Mouse (Mus musculus) forebrain, embryonic 13.5 days (tissue): Measurements from ENCODE around the gene Mecom. TPM values are rescaled to one million over a fixed set of nuclear protein-coding genes. Genes with fewer than 3 reads are reported as not detected.

ENCODE experiments used
- ATAC-seq: fragments of 200-750 bp; cut with Nextera tagmentation; 2 replicates; pipeline ENCODE4 v1.8.0; 2017
- H3K27ac ChIP-seq: fragments of 300-500 bp; sonication (generic); 2 replicates; pipeline ENCODE4 v1.5.1; 2015; ENCODE audit warnings: inconsistent platforms, mild to moderate bottlenecking, moderate library complexity
- H3K27me3 ChIP-seq: fragments of 300-500 bp; sonication (generic); 2 replicates; pipeline ENCODE4 v1.6.1; 2015; ENCODE audit warnings: mild to moderate bottlenecking, inconsistent platforms
- H3K36me3 ChIP-seq: fragments of 300-500 bp; sonication (generic); 2 replicates; pipeline ENCODE4 v1.6.1; 2015; ENCODE audit warnings: mild to moderate bottlenecking, inconsistent platforms; ENCODE audit not compliant: poor library complexity, severe bottlenecking
- H3K4me1 ChIP-seq: fragments of 300-500 bp; sonication (generic); 2 replicates; pipeline ENCODE4 v1.6.1; 2015; ENCODE audit warnings: inconsistent platforms
- H3K4me2 ChIP-seq: fragments of 300-500 bp; sonication (generic); 2 replicates; pipeline ENCODE4 v1.6.1; 2015; ENCODE audit warnings: inconsistent platforms, mild to moderate bottlenecking, moderate library complexity
- H3K4me3 ChIP-seq: fragments of 300-500 bp; sonication (generic); 2 replicates; pipeline ENCODE4 v1.5.1; 2015; ENCODE audit warnings: mild to moderate bottlenecking, inconsistent platforms
- H3K9ac ChIP-seq: fragments of 300-500 bp; sonication (generic); 2 replicates; pipeline ENCODE4 v1.6.1; 2015; ENCODE audit warnings: mild to moderate bottlenecking, inconsistent platforms
- H3K9me3 ChIP-seq: fragments of 300-500 bp; sonication (generic); replicated peaks from 2 replicates; pipeline ENCODE4 v1.6.1; 2016; ENCODE audit warnings: inconsistent platforms
- WGBS: fragments of 180-500 bp; shearing (Covaris S2); methylation state at CpG from one replicate; pipeline ENCODE4 v1.1.7; 2015; 5-methylcytosine and 5-hydroxymethylcytosine counted together
- polyA plus RNA-seq: library from polyadenylated mRNA; unstranded; fragments of >200 nt; fragmentation: Nextera tagmentation; extraction: Ambion mirVana; gene quantifications from 2 replicates; pipeline ENCODE4 v1.2.1, GENCODE M21; 2015

Mecom gene
- polyA plus RNA-seq, 1 experiment from 2014 or later = 3.7 TPM

DNA sequence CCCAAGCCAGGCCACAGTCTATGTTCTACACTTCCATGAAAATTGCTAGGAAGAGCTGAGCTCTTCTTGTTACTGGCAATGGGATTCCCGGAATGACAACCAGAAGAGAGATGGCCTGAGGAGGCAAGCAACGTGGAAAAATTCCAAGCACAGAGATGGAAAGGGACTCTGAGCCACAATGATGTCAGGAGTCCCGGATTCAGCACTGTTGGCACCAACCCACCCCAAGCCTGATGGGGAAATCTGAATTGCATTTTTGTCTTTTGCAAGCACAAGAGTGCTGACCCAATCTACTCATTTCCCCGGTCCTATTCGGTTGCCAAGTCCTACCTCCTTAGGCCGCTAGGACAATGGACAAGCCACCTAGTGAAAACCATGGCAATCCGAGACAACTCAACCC, 181.2 kb downstream of the Mecom start:
- ATAC-seq = no peak
- 92% methylated on average over 7 of the region's 7 CpGs for WGBS
- H3K36me3 ChIP-seq = no peaks in the 10 kb centered on the region
- no peak overlapping the region for H3K4me2 ChIP-seq
- no peak overlapping the region for H3K27ac ChIP-seq
- H3K4me3 ChIP-seq = no peak overlapping the region
- H3K9ac ChIP-seq = no peak overlapping the region
- peaks cover 9% of the 10 kb centered on the region for H3K4me1 ChIP-seq
- 0 out of 2 replicates have a peak, but pooled peaks cover 5% of the 10 kb centered on the region for H3K27me3 ChIP-seq
- H3K9me3 ChIP-seq = no peaks in the 10 kb centered on the region

DNA sequence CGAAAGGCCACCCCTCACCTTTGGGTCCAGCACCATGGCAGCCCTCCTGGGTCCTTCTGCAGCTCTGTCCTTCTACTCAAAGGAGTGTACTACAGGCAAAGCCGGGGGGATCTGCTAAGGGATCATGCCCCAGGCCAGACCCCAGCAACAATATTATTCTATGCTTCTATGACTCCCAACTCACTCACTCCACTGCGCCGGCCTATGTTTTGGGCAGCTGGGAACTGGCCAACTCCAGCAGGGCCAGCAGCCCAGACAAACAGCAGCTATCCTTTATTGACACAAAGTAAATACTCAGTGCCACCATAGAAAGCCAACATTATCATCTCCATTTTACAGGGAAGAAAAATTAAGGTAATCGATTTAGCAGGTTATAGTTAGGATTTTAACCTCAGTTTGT, 186.6 kb downstream of the Mecom start:
- H3K4me2 ChIP-seq = no peak overlapping the region
- WGBS = 80% methylated on average over 5 of the region's 5 CpGs
- no peak overlapping the region for H3K9ac ChIP-seq
- no peak overlapping the region for H3K27ac ChIP-seq
- H3K36me3 ChIP-seq = no peaks in the 10 kb centered on the region
- H3K4me3 ChIP-seq = no peak overlapping the region
- H3K4me1 ChIP-seq = 0 out of 2 replicates have a peak, but pooled peaks cover 4% of the 10 kb centered on the region
- H3K27me3 ChIP-seq = no peaks in the 10 kb centered on the region
- no peak for ATAC-seq
- H3K9me3 ChIP-seq = no peaks in the 10 kb centered on the region

DNA sequence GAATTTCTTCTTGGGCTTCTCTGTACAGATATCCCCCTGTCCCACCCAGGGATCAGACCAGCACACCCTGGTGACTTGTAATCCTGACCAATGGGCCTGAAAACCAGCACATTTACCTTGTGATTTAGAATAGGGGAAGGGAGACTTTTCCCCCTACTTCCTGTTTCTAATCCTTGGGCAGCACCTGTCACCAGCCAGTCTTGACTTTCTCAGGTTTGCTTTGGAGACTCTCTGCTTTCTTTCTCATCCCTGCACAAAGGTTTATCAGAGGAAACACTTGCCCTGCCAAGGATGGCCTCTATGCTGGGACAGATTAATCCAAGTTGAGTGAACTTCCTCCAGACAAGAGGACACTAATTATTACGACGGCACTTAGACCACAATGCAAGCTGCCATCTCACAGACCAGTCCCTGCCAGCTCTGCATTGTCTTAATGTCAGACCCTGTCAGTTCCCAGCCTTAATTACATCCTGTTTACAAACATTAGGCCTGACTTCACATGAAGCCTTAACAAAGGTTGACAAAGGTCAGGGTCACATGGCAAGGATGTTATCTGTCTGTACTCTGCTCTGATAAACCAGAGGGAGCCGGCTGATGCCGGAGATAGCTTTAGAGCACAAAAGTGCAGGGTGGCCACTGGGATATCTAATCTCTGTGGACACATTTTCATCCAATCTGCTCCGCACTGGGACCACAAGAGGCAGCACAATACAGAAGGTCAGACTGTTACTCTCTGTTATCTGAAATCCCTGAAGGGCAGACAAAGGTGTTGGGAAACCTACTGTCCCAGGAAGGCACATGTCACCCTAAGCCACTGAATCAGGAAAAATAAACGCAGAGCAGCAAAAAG, 193.7 kb downstream of the Mecom start:
- Histone ChIP-seq H3K4me1 (peaks cover 7% of the 10 kb centered on the region; the same call in 1 of the 2 replicates), H3K4me2 (no peak overlapping the region), H3K36me3 (no peaks in the 10 kb centered on the region), H3K9me3 (no peaks in the 10 kb centered on the region), H3K27me3 (peaks cover 18% of the 10 kb centered on the region), H3K4me3 (no peak overlapping the region), H3K27ac (no peak overlapping the region), H3K9ac (no peak overlapping the region)
- WGBS = 51% methylated on average over 6 of the region's 6 CpGs
- 0 out of 2 replicates have a peak, but pooled peaks have one; percentile 21 for ATAC-seq

DNA sequence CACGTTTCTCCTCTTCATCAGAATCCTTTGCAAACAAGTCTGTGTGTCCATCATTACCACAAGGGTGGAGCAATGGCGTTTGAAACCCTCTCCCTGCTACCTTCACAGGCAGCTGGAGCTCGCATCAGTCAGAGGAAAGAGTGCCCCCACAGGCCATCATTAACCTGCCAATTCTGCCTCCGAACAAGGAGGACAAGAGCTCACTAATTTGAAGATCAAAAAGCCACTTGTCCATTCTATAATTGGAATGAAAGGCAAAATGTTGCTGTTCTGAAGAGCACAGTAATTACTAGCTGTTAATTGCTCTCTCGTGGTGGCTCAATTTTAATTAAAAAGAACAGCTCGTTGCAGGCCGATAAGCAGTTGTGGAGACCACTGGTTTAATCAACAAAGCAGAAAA, 198.5 kb downstream of the Mecom start:
- WGBS = 8% methylated on average over 7 of the region's 7 CpGs
- Histone ChIP-seq H3K4me2 (no peak overlapping the region), H3K9ac (no peak overlapping the region), H3K4me3 (no peak overlapping the region), H3K4me1 (peaks cover 10% of the 10 kb centered on the region; the same call in 1 of the 2 replicates), H3K27ac (no peak overlapping the region), H3K27me3 (peaks cover 26% of the 10 kb centered on the region), H3K36me3 (no peaks in the 10 kb centered on the region), H3K9me3 (no peaks in the 10 kb centered on the region)
- peak; percentile 67; the same call in 1 of the 2 replicates for ATAC-seq

DNA sequence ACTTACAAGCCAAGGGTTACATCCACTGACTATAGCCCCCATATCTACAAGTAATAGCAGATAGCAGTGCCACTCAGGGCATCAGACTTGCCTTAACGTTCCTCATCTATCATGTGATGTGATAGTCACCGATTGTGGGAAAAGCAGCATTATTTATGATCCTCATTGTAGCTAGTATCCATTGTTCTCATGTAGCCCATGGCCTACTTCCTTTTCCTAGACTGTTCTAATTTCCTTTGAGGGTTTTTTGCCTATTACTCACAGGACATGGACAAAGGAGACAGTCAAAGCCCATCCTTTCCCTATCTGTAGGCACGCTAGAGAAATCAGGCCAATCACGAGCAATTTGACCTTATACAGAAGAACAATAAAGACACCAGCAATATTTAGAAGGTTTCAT, 203.7 kb downstream of the Mecom start:
- no peaks in the 10 kb centered on the region for H3K9me3 ChIP-seq
- H3K36me3 ChIP-seq = no peaks in the 10 kb centered on the region
- WGBS = 87% methylated on average over 4 of the region's 4 CpGs
- peaks cover 8% of the 10 kb centered on the region; the same call in 1 of the 2 replicates for H3K27me3 ChIP-seq
- no peak overlapping the region for H3K9ac ChIP-seq
- ATAC-seq = no peak
- no peak overlapping the region for H3K4me3 ChIP-seq
- no peak overlapping the region for H3K4me2 ChIP-seq
- peaks cover 4% of the 10 kb centered on the region; the same call in 1 of the 2 replicates for H3K4me1 ChIP-seq
- no peak overlapping the region for H3K27ac ChIP-seq

DNA sequence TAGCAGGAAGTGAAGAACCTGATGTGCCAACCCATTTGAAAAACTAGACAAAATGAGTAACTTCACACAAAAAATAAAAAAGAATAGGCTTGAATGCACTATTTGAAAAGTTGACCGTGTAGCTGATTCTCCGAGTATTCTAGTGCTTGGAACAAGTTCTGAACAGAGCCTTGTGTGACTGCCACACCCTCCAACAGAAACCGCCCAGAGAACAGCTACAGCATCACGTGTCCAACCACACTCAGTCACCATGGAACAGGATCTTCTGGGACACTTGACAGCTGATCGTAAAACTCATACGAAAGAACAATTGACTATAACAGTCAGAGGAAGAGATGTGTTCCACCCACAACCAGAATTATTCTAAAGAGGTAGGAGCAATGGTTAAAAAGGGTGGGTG, 215.5 kb downstream of the Mecom start:
- Histone ChIP-seq H3K27ac (no peak overlapping the region), H3K36me3 (no peaks in the 10 kb centered on the region), H3K4me1 (no peaks in the 10 kb centered on the region), H3K9ac (no peak overlapping the region), H3K4me3 (no peak overlapping the region), H3K27me3 (no peaks in the 10 kb centered on the region), H3K9me3 (no peaks in the 10 kb centered on the region), H3K4me2 (no peak overlapping the region)
- no peak for ATAC-seq
- 91% methylated on average over 6 of the region's 6 CpGs for WGBS

DNA sequence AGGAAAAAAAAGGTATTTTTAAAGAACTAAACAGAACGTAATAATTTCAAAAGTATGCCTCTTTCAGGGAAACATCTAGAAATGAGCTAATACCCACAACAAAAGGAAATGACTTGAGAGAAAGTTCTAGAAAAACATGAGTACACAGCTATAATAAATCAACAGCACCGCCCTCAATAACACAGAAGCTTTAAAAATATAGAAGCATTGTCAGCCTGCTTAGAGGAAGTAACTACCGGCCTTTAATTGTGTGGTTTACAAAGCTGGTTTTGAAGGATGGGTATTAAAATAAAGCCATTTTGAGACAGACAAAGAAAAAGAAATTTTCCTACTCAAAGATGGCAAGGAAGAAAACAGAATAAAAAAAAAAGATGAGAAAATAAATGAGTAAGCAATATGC, 217.3 kb downstream of the Mecom start:
- Histone ChIP-seq H3K4me2 (no peak overlapping the region), H3K27me3 (no peaks in the 10 kb centered on the region), H3K27ac (no peak overlapping the region), H3K4me1 (no peaks in the 10 kb centered on the region), H3K9ac (no peak overlapping the region), H3K36me3 (no peaks in the 10 kb centered on the region), H3K9me3 (no peaks in the 10 kb centered on the region), H3K4me3 (no peak overlapping the region)
- WGBS = 84% methylated on average over 3 of the region's 3 CpGs
- ATAC-seq = no peak

DNA sequence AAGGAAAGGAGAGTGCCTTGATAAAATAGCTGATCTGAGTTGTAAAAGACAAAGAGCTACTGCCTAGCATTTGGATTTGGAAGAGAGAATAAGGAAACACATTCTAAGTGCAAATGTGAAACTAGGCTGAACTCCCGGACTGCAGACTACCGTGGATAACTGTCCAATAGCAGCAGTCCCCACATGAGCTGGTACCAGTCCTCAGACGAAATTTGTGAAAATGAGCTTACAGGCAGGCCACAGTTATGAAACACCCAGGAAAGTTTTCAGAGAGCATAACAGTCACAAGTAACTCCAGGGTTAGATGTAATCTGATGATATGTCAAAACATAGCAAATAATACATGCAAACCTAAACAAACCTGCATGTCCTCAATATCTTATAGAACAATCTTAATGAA, 217.8 kb downstream of the Mecom start:
- no peak for ATAC-seq
- no peak overlapping the region for H3K4me3 ChIP-seq
- H3K9me3 ChIP-seq = no peaks in the 10 kb centered on the region
- 81% methylated on average over 3 of the region's 3 CpGs for WGBS
- no peaks in the 10 kb centered on the region for H3K36me3 ChIP-seq
- H3K9ac ChIP-seq = no peak overlapping the region
- no peaks in the 10 kb centered on the region for H3K4me1 ChIP-seq
- no peak overlapping the region for H3K27ac ChIP-seq
- no peaks in the 10 kb centered on the region for H3K27me3 ChIP-seq
- H3K4me2 ChIP-seq = no peak overlapping the region

DNA sequence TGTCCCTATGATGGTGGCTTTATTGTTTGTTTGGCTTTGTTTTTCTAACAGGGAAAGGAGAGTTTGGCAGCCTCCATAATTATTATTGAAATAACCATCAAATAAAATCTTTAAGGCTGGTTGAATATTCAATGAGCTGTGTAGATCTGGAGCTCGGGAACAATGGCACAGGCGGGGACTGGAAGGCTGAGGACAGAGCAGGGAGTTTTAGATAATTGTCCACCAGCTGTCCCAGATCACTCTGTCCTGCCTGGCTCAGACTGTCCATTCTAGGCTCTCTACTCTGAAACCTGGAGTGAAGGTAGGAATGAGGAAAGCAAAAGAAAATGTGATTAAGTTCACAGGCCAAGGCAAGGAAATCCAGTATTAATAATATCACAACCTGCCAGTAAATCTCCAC, 232.9 kb downstream of the Mecom start:
- 23% methylated on average over 2 of the region's 2 CpGs for WGBS
- no peak overlapping the region for H3K9ac ChIP-seq
- H3K4me3 ChIP-seq = no peak overlapping the region
- no peak overlapping the region for H3K27ac ChIP-seq
- H3K27me3 ChIP-seq = no peaks in the 10 kb centered on the region
- no peak for ATAC-seq
- no peak overlapping the region for H3K4me2 ChIP-seq
- H3K9me3 ChIP-seq = no peaks in the 10 kb centered on the region
- H3K4me1 ChIP-seq = no peaks in the 10 kb centered on the region; the same call in 1 of the 2 replicates
- H3K36me3 ChIP-seq = no peaks in the 10 kb centered on the region

DNA sequence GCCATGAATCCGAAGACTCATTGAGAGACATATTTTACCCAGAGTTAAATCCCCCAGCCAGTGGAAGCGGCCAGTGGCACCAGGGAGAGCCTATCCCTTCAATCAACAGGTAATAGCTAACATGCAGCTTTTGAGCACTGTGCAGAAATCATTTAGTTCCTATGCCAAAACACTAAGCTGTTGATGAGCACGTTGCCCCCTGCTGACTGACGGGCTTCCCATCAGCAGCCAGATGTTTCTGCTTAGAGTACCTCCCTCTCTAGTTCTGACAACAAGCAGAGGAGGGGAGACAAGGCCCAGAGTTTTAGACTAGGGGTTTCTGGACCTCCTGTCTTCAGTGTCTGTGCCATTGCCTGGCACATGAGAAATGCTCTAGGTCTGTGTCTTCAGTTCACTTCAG, 239.7 kb downstream of the Mecom start:
- ATAC-seq = no peak
- H3K4me1 ChIP-seq = no peaks in the 10 kb centered on the region
- no peak overlapping the region for H3K9ac ChIP-seq
- H3K36me3 ChIP-seq = no peaks in the 10 kb centered on the region
- H3K27ac ChIP-seq = no peak overlapping the region
- 63% methylated on average over 4 of the region's 4 CpGs for WGBS
- no peaks in the 10 kb centered on the region for H3K9me3 ChIP-seq
- no peak overlapping the region for H3K4me2 ChIP-seq
- no peaks in the 10 kb centered on the region for H3K27me3 ChIP-seq
- no peak overlapping the region for H3K4me3 ChIP-seq

DNA sequence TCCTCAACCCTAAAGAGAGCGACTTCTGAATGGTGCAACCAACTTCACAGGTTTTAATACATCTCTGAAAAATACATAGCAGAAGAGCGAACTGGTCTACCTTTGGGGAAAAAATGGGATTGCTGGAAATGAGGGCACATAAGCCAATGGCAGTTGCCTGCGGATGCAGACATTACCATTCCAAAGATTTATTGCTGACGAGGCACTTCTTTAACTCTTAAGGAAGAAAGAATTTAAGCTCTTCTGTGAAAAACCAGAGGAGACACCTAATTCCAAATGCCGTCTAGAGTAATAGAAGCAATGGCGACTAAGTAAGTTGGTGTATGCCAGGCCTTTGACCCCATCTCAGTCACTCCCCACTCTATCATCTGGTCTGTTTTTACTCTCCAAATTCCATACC, 240.2 kb downstream of the Mecom start:
- Histone ChIP-seq H3K4me1 (no peaks in the 10 kb centered on the region), H3K36me3 (no peaks in the 10 kb centered on the region), H3K4me2 (no peak overlapping the region), H3K27ac (no peak overlapping the region), H3K9me3 (no peaks in the 10 kb centered on the region), H3K9ac (no peak overlapping the region), H3K4me3 (no peak overlapping the region), H3K27me3 (no peaks in the 10 kb centered on the region)
- ATAC-seq = no peak
- whole genome bisulfite sequencing = 91% methylated on average over 6 of the region's 6 CpGs

DNA sequence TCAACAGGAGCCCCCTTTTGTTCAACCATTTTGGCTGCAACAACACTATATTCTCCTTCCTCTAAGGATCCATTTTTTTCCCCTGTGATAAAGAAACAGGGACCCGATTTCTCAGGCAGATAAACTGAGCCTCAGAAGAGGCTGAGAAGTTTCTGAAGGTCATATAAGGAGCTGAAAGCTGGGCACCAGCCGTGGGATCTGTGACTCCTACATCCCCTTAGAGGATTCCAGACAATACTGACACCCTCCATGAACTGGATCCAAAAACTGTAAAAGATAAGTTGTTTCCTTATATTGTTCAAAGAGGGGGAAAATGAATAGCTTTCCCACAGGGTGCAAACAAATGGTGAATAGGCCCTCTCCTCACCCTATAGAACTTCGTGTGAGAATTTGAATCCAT, 241.7 kb downstream of the Mecom start:
- no peaks in the 10 kb centered on the region for H3K36me3 ChIP-seq
- no peaks in the 10 kb centered on the region for H3K27me3 ChIP-seq
- no peak overlapping the region for H3K9ac ChIP-seq
- 48% methylated on average over 3 of the region's 3 CpGs for WGBS
- H3K27ac ChIP-seq = no peak overlapping the region
- no peak overlapping the region for H3K4me3 ChIP-seq
- ATAC-seq = no peak
- no peaks in the 10 kb centered on the region for H3K4me1 ChIP-seq
- H3K4me2 ChIP-seq = no peak overlapping the region
- no peaks in the 10 kb centered on the region for H3K9me3 ChIP-seq

DNA sequence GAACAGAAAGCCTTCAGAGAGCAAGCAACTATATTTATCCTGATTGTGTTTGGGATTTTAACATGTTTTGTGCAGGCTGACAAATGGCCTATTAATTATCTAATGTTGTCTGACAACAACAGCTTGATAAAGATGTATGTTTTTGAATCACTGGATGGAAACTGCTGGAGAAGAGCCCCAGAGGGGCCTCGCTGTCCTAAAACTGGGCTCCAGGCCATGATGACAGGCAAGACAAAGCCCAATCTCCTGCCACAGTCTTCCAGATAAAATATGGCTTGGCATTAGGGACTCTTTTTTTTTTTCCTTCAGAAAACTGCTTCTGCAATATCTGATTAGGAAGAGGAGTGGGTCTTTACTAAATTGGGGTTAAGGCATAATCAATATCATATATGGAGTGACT, 248.3 kb downstream of the Mecom start:
- ATAC-seq = no peak
- Histone ChIP-seq H3K27me3 (no peaks in the 10 kb centered on the region), H3K4me3 (no peak overlapping the region), H3K4me2 (no peak overlapping the region), H3K9me3 (no peaks in the 10 kb centered on the region), H3K4me1 (no peaks in the 10 kb centered on the region; the same call in 1 of the 2 replicates), H3K27ac (no peak overlapping the region), H3K9ac (no peak overlapping the region), H3K36me3 (no peaks in the 10 kb centered on the region)
- 50% methylated on average over 1 of the region's 1 CpGs for WGBS
